Mouse (Mus musculus): ENCODE measurements at regions not wholly inside any gene's neighbourhood (a gene's known extent, or its start where the extent isn't known, plus 50 kb on each side); places are given as distances from the start of the nearest gene placed in this dataset.

GRCm38 (mm10) chr12:70674144-70674543 lies 151.2 kb upstream of the Frmd6 start:
- no peak for DNase-seq

DNA sequence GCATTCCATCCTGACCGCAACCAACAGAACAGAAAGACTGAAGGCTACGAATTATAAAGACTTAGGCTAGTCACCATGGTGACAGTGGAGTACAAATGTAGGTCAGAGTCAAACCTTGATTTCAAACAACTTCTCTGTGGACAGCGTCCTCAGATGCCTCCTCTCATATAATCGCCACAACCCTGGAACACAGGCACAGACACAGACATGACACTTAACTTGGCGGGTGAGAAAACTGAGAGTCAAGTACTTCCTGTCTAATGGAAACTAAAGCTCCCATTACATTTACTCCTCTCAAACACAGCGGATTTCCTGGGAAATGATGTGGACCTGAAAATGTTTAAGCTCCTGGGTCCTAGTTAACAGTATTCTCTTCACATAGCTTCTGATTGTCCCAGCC lies 149.5 kb upstream of the Frmd6 start:
- DNase-seq = no peak

DNA sequence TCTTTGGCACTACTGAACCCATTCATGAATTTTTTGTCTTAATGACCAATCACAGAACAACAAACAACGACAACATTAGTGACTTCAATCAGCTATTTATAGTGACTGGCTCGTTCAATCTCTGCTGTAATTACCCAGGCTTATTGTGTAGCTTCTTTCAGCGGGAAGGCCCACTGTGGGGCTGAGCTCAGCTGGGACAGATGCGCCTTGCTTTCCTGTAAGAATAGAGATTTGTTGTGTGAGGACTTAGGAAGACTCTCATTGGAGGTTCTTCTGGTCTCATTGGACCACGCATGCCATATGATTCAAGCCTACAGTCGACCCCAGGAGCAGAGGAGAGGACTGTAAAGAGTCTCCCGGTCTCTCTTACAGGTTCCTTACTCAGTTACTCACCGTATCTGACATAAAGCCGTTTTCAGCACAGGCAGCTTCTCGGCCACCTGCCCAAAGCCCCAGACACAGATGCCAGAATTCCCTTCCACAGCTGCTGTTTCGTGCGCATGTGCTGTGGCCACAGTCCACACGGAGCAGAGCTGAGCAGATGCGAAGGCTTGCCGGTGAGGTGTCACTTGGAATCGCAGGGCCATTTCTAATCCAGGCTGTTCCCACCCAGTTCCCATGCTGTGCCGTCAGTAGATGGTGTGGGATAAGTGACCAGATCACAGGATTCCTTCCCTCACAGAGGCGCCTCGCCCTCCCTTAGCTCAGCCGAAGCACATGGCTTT lies 145.5 kb upstream of the Frmd6 start:
- DNase-seq = no peak

DNA sequence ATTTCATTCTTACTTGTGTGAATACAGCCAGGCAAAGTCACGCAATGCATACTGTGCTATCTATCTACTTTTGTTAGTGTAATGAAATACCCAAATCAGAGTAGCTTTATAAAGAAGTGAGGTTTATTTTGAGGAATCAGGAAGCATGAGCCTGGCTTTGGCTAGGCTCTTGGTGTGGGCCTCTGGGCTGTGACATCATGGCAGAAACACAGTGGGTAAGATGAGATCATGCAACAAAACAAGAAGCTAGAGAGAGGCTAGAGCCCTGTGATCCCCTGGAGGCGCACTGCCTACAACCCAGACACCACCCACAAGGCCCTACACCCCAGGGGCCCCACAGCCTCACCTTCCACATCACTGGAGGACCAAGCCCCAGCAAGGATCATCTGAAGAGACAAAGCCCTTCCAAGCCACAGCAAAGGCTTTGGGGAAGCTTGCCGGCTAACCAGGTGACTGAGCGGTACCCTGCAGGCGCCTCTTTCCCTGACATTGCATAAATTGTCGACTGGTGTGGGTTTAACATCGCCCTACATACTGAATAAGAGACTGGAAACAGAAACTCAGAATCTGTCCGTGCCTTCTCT lies 143.8 kb upstream of the Frmd6 start:
- no peak for DNase-seq

DNA sequence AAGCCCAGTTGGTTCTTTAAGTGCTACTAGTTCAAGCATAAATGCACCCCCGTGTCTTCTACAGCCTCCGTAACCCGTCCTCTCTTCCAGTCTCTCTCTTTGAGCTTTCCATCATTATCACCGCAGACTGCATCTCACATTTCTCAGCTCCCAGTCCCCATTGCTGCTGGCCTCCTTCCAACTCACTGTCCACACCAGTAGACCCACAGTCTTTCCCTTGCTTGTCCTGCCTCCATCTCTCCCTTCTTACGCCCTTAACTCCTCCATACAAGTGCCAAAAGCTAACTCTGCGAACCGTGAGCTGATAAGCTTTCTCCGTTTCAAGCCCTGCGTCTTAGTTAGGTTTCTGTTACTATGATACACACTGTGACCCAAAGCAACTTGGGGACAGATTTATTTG lies 141.0 kb upstream of the Frmd6 start:
- no peak for DNase-seq

DNA sequence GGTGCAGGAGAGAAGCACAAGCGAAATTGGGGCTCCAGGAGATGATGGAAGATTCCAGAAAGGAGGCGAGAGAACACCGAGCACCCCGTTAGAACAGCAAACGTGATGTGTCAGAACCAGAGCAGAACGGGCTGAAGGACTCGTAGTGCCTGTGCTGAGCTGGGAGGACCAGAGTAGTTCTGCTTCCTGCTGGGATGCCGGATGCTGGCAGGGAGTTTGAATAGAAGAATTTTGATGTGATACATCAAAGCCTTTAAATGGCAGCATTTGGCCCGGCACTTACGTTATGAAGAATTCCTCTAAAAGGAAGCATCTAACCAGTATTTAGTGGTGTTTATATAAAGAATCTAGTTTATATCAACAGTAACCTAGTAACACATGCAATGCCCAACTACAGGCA lies 139.9 kb upstream of the Frmd6 start:
- DNase-seq = no peak

GRCm38 (mm10) chr12:70686337-70686736 lies 139.0 kb upstream of the Frmd6 start:
- no peak for DNase-seq

GRCm38 (mm10) chr12:70686971-70687370 lies 138.3 kb upstream of the Frmd6 start:
- peak; percentile 33 to 43 for DNase-seq

DNA sequence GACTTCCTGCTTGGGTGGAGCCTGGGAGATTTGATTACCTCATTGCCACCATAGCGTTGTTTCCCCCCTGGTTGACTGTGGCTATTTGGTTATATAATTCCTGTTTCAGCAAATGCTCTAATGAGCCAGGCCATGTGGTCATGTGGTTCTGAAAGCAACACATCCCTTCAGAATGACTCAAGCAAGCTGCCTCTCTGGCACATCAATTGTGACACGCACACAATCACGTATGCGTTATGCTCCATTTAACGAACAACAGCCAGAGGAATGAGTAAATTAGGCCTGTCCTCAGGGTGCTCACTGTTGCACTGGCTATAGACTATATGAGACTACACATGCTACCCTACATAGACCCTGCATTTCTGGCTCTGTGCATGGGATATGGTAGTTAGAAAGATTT lies 130.2 kb upstream of the Frmd6 start:
- no peak for DNase-seq

GRCm38 (mm10) chr12:70696256-70696655 lies 129.1 kb upstream of the Frmd6 start:
- no peak for DNase-seq

- no peak for DNase-seq
Measured at GRCm38 (mm10) chr12:70698466-70698865, 126.8 kb upstream of the Frmd6 start.

DNA sequence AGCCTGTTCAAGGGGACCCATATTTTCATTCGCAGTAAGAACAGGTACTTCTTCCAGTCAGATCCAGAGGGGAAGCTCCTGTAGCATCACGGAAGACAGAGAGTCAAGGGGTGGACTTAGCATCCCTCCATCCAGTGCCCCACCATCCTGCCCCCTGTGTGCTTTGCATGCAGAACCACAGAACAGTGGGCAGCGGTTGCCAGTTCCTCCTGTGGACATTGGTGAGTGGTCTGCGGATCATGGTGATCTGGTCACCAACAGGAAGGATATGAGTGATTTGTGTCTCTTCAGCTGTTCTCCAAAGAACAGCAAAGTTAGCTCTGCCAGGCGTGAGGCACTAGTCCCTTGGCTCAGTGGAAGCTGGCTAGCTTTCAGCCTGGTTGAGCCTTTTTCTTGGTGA lies 122.8 kb upstream of the Frmd6 start:
- no peak for DNase-seq

DNA sequence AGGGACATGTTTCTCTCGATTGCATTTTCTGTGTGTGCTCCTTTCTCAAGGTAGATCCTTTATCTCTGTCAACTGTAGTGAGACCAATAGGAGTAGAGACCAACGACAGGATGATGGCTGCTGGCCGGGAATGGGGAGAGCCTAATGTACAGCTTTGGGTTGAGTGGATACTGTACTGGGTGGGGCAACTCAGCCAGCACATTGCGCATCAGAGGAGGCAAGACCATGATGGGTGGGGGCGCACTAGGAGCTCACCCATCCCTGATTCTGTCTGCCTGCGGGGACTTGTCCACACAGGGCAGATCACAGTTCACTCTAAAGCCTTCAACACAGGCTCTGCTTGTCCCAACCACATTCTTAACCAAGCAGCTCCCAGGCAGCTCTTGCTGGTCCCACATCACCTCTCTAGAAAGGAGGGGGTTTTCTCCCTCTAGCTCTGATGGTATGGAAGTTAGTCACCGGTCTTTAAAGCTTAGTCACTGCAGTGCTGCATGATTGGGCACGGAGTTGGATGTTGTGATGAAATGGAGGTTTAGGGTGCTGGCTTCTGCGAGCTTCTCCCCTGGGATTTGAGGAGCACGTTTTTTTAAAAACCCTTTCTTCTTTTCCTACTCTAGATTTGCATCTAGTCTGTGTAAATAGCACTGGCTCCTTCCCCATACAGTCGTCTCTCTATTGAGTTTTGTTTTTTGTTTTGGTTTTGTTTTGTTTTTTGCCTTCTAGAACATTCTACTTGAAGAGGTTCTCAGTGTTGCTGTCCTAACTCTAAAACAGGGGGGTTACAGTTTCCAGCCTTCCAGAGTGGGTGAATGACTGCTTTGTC lies 118.3 kb upstream of the Frmd6 start:
- no peak for DNase-seq

GRCm38 (mm10) chr12:70707629-70708289 lies 117.6 kb upstream of the Frmd6 start:
- DNase-seq = no peak

- no peak for DNase-seq
Measured at GRCm38 (mm10) chr12:70708290-70708668, 117.0 kb upstream of the Frmd6 start.

GRCm38 (mm10) chr12:70710311-70710710 lies 115.0 kb upstream of the Frmd6 start:
- no peak for DNase-seq

GRCm38 (mm10) chr12:70711030-70711429 lies 114.3 kb upstream of the Frmd6 start:
- no peak for DNase-seq

- DNase-seq = no peak
Measured at GRCm38 (mm10) chr12:70712322-70713024, 112.8 kb upstream of the Frmd6 start.

GRCm38 (mm10) chr12:70713499-70714280 lies 111.6 kb upstream of the Frmd6 start:
- DNase-seq = no peak

- no peak for DNase-seq
Measured at GRCm38 (mm10) chr12:70714281-70714679, 111.0 kb upstream of the Frmd6 start.

DNA sequence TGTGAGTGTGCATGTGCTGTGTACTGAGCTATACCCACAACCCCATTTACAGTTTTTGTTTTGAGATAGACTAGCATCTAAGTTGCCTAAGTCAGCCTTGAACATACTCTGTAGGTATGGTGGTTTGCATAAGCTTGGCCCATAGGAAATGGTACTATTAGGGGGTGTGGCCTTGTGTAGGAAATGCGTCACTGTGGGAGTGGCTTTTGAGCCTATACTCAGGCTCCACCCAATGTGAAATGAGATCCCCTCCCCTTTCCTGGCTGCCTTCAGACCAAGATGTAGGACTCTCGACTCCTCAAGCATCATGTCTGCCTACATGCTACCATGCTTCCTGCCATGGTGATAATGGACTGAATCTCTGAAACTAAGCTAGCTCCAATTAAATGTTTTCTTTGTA lies 109.5 kb upstream of the Frmd6 start:
- DNase-seq = no peak

- DNase-seq = no peak
Measured at GRCm38 (mm10) chr12:70718602-70719001, 106.7 kb upstream of the Frmd6 start.
